Mouse (Mus musculus): Measurements from ENCODE around the gene Olfr76. TPM values are rescaled to one million over a fixed set of nuclear protein-coding genes. Genes with fewer than 3 reads are reported as not detected.

Olfr76 gene
- polyA plus RNA-seq, 1 experiment from 2014 or later: not detected

Other genes with a start within 250 kb of the Olfr76 start
- gene Olfr1419, start 248.1 kb downstream of the Olfr76 start, polyA plus RNA-seq (2016; fragmentation: Nextera tagmentation; extraction: Ambion mirVana): 0.20 TPM in 1 of 2 replicates, not detected in the other
- gene Olfr1420, start 236.6 kb downstream of the Olfr76 start, polyA plus RNA-seq (2016; fragmentation: Nextera tagmentation; extraction: Ambion mirVana): 0.09 TPM in 1 of 2 replicates, not detected in the other
- 23.9 and 24.0 TPM in 2 replicates for gene Patl1, start 210.8 kb downstream of the Olfr76 start, polyA plus RNA-seq (2016; fragmentation: Nextera tagmentation; extraction: Ambion mirVana)
- gene Osbp, start 157.3 kb downstream of the Olfr76 start, polyA plus RNA-seq (2016; fragmentation: Nextera tagmentation; extraction: Ambion mirVana): 5.4 and 5.5 TPM in 2 replicates
- 0.04 TPM in 1 of 2 replicates, not detected in the other for gene Olfr1423, start 81.9 kb downstream of the Olfr76 start, polyA plus RNA-seq (2016; fragmentation: Nextera tagmentation; extraction: Ambion mirVana)
- not detected in 2 replicates for gene Olfr1424, start 60.5 kb downstream of the Olfr76 start, polyA plus RNA-seq (2016; fragmentation: Nextera tagmentation; extraction: Ambion mirVana)
- gene Olfr1425, start 45.5 kb downstream of the Olfr76 start, polyA plus RNA-seq (2016; fragmentation: Nextera tagmentation; extraction: Ambion mirVana): not detected in 2 replicates
- not detected in 2 replicates for gene Olfr1426, start 31.2 kb downstream of the Olfr76 start, polyA plus RNA-seq (2016; fragmentation: Nextera tagmentation; extraction: Ambion mirVana)
- not detected in 2 replicates for gene Olfr1427, start 19.9 kb downstream of the Olfr76 start, polyA plus RNA-seq (2016; fragmentation: Nextera tagmentation; extraction: Ambion mirVana)
- gene Olfr1428, start 7.3 kb downstream of the Olfr76 start, polyA plus RNA-seq (2016; fragmentation: Nextera tagmentation; extraction: Ambion mirVana): not detected in 2 replicates
- not detected in 2 replicates for gene Olfr1555-ps1, start 46.9 kb upstream of the Olfr76 start, polyA plus RNA-seq (2016; fragmentation: Nextera tagmentation; extraction: Ambion mirVana)
- not detected in 2 replicates for gene Olfr1431, start 77.4 kb upstream of the Olfr76 start, polyA plus RNA-seq (2016; fragmentation: Nextera tagmentation; extraction: Ambion mirVana)
- gene Olfr1432, start 109.4 kb upstream of the Olfr76 start, polyA plus RNA-seq (2016; fragmentation: Nextera tagmentation; extraction: Ambion mirVana): not detected in 2 replicates
- gene Olfr262, start 118.5 kb upstream of the Olfr76 start, polyA plus RNA-seq (2016; fragmentation: Nextera tagmentation; extraction: Ambion mirVana): not detected in 2 replicates
- gene Olfr235, start 137.8 kb upstream of the Olfr76 start, polyA plus RNA-seq (2016; fragmentation: Nextera tagmentation; extraction: Ambion mirVana): not detected in 2 replicates
- gene Olfr1434, start 156.7 kb upstream of the Olfr76 start, polyA plus RNA-seq (2016; fragmentation: Nextera tagmentation; extraction: Ambion mirVana): not detected in 2 replicates
- gene Olfr1436, start 175.9 kb upstream of the Olfr76 start, polyA plus RNA-seq (2016; fragmentation: Nextera tagmentation; extraction: Ambion mirVana): not detected in 2 replicates
- gene Olfr1437, start 201.9 kb upstream of the Olfr76 start, polyA plus RNA-seq (2016; fragmentation: Nextera tagmentation; extraction: Ambion mirVana): not detected in 2 replicates
- gene Olfr1438-ps1, start 212.7 kb upstream of the Olfr76 start, polyA plus RNA-seq (2016; fragmentation: Nextera tagmentation; extraction: Ambion mirVana): not detected in 2 replicates